Mouse (Mus musculus): ENCODE results near the gene Rnf111.

The Rnf111 gene

DNA sequence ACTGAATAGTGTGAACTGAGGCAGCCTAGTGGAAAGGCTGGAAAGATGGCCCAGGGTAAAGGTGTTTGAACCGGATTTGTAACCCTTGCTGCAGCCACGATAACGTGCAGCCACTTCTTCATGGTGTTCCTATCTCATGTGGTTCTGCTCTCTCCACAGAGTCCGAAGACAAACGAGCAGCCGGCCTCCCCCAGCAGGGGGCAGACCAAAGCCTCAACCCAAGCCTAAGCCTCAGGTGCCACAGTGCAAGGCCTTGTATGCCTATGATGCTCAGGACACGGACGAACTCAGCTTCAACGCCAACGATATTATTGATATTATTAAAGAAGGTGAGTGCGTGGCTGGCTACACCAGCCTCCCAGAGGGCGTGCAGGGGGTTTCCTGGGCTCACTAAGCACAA lies 107.9 kb downstream of the Rnf111 start:
- peaks cover 24% of the 10 kb centered on the region for H3K36me3 ChIP-seq (ENCODE audit: control insufficient read depth, insufficient read depth, low read length, poor library complexity, severe bottlenecking)
- no peaks in the 10 kb centered on the region for H3K27me3 ChIP-seq (ENCODE audit: control insufficient read depth, insufficient read depth, low read length, poor library complexity, severe bottlenecking)
- peak; percentile 24 for DNase-seq (ENCODE audit: low read depth, low spot score)

DNA sequence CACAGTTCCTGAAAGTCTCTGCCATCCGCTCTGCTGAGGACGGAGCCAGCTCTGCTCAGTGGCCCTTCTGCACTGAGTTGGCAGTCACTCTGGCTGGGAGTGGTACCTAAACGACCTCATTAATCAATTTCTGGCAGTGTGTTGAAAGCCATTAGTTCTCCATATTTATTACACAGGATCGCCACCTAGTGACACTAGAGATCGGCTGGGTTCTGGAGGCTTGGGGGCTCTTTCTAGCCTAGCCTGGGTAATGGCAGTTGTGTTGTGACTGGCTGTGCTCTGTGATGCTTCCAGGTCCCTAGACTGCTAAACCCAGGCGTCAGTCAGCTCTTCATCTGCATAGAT lies 111.0 kb downstream of the Rnf111 start:
- Histone ChIP-seq H3K36me3 (ENCODE audit: control insufficient read depth, insufficient read depth, low read length, poor library complexity, severe bottlenecking) (peaks cover 17% of the 10 kb centered on the region), H3K27me3 (ENCODE audit: control insufficient read depth, insufficient read depth, low read length, poor library complexity, severe bottlenecking) (no peaks in the 10 kb centered on the region)
- DNase-seq (ENCODE audit: low read depth, low spot score) = peak; percentile 33

DNA sequence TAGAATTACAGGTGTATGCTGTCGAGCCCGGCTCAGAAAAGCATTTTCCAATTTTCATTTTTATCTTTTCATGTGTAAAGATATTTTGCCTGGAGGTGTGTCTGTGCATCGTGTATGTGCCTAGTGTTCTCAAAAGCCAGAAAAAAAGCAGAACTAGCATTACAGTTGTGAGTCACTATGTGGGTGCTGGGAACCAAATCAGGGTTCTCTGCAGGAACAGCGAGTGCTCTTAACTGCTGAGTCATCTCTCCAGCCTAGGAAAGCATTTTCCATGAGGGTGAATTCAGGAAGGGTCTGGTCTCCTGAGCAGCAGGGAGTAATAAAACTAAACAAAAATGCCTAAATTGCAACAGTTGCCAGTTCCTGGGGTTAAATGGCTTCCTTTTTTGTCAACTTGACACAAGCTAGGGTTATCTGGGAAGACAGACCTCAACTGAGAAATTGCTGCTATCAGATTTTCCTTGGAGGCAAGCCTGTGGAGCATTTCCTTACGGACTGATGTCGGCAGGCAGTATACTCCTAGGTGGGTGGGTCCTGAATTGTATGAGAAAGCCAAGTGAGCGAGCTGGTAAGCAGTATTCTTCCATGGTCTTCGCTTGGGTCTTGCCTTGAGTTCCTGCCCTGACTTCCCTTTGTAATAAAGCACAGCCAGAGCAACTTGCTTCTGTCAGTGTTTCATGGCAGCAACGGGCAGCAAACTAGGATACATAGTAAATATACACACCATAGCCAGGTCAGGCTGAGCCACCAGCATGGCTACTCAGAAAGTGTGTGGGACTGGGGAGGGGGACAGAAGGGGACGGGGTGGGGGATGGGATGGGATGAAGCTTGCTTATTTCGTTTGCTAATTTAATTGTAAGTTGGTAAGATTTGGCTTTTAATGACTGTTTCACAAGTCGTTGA lies 111.6 kb downstream of the Rnf111 start:
- Histone ChIP-seq H3K27me3 (ENCODE audit: control insufficient read depth, insufficient read depth, low read length, poor library complexity, severe bottlenecking) (no peaks in the 10 kb centered on the region), H3K36me3 (ENCODE audit: control insufficient read depth, insufficient read depth, low read length, poor library complexity, severe bottlenecking) (peaks cover 14% of the 10 kb centered on the region)
- DNase-seq (ENCODE audit: low read depth, low spot score) = no peak

DNA sequence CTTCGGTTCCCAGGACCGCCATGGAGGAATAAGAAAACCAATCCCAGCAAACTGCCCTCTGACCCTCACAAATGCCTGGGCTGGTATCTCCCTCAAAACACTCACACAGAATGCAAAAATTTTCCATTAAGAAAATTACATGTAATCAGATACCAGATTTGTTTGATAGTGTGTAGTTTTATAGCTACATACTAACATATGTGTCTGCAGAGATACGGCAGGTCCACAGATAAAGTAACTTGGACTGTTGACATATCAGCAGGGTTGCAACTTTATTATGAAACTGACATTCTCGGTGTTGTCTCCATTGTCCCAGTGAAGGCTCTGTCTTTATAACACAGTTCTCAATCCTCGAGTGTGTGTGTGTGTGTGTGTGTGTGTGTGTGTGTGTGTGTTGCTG lies 112.5 kb downstream of the Rnf111 start:
- no peak for DNase-seq (ENCODE audit: low read depth, low spot score)
- Histone ChIP-seq H3K36me3 (ENCODE audit: control insufficient read depth, insufficient read depth, low read length, poor library complexity, severe bottlenecking) (peaks cover 11% of the 10 kb centered on the region), H3K27me3 (ENCODE audit: control insufficient read depth, insufficient read depth, low read length, poor library complexity, severe bottlenecking) (no peaks in the 10 kb centered on the region)

DNA sequence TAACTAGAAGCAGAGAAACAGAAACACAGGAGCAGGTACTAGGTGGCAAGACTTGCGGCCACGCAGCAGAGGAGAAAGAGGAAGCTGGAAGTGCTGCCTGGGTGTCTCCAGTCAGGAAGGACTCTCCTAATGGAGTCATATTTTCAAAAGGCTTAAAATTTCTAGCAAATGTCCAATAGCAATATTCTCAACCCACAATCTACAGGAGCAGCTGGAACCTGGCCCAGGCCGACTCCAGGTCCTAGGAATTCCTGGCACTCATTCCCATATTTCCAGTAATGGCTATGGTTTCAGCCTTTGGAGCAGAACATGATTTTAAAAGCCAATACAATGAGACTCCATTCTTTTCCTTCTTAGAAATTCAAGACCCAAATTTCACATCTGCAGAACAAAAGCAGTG lies 114.0 kb downstream of the Rnf111 start:
- Histone ChIP-seq H3K27me3 (ENCODE audit: control insufficient read depth, insufficient read depth, low read length, poor library complexity, severe bottlenecking) (no peaks in the 10 kb centered on the region), H3K36me3 (ENCODE audit: control insufficient read depth, insufficient read depth, low read length, poor library complexity, severe bottlenecking) (peaks cover 7% of the 10 kb centered on the region)
- DNase-seq (ENCODE audit: low read depth, low spot score) = no peak

DNA sequence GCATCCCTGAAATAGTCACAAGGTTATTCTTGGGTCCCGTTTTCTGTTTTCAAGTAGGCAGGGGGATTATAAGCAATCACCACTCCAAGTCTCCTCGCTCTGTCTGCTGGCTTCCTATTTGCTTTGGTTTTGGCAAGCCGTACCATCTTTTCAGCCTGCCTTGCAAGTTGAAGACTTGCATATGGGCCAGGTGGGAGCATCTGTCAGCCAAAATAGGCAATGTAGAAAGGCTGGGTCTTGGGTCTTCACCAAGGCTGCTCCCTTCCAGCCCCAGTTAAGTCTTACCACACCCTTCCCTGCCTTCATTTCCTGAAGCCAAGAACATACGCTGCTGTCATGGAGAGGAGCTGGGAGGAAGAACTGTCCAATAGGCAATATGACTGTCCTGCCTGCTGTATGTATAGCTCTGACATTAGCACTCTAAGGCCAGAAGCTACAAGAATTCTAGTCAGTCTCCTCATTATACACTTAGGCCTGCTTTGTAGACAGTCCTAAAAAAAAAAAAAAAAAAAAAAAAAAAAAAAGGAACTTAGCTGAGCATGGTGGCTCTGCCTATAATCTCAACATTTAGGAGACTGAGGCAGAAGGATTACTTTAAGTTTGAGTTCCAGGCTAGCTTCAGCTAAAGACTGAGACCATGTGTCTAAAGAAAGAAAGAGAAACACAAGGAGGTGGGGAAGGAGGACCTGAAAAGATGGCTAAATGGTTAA lies 116.0 kb downstream of the Rnf111 start:
- no peak for DNase-seq (ENCODE audit: low read depth, low spot score)
- peaks cover 11% of the 10 kb centered on the region for H3K36me3 ChIP-seq (ENCODE audit: control insufficient read depth, insufficient read depth, low read length, poor library complexity, severe bottlenecking)
- H3K27me3 ChIP-seq (ENCODE audit: control insufficient read depth, insufficient read depth, low read length, poor library complexity, severe bottlenecking) = no peaks in the 10 kb centered on the region

DNA sequence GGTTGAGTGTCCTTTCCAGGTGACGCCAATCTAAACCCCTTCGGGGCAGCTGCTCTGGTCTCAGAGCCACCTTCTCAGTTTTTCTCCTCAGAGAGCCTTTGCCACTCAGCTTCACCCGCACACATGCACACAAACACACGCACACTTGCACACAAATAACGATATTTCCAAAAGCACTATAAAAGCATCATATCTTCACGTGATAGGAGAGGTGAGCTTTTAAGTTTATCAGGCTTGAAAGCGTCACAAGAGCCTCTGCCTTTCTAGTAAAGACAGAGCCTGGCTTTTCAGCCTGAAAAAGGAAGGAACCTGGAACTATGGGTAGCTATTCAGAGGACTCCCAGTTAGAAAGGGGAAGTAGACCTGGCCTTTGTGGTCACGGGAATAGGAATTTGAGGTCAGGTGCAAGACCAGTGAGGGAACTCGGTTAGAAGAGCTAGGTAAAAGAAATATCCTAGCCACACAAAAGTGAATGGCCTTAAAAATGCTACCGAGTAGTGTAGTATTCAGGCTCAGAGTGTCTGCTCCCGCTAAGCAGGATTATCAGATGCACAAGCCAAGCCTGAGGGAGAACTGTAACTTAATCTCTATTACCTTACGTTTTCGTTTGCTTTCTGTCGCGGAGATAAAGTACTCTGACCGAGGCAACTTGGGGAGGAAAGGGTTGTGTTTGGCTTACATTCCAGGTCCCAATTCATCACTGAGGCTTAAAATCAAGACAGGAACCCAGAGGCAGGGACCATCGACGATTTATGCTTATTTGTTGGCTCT lies 118.4 kb downstream of the Rnf111 start:
- Histone ChIP-seq H3K27me3 (ENCODE audit: control insufficient read depth, insufficient read depth, low read length, poor library complexity, severe bottlenecking) (no peaks in the 10 kb centered on the region), H3K36me3 (ENCODE audit: control insufficient read depth, insufficient read depth, low read length, poor library complexity, severe bottlenecking) (peaks cover 10% of the 10 kb centered on the region)
- DNase-seq (ENCODE audit: low read depth, low spot score) = peak; percentile 25

DNA sequence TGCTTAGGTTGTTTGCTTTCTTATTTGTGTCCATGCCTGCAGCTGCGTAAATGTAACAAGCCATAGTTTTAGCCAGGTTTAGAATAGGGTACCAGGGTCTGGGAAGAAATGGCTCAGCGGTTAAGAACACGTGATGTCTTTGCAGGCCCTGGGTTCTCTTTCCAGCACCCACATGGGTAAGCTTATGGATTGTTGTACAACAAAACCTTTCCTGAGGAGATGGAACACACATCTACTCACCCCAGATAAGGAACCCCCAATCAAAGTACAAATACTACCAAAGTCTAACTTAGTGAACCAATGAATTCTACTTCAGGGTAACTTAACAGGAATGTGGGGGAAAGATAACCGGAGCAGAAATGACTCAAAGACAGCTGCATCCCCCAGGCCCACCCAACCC lies 119.0 kb downstream of the Rnf111 start:
- no peaks in the 10 kb centered on the region for H3K27me3 ChIP-seq (ENCODE audit: control insufficient read depth, insufficient read depth, low read length, poor library complexity, severe bottlenecking)
- H3K36me3 ChIP-seq (ENCODE audit: control insufficient read depth, insufficient read depth, low read length, poor library complexity, severe bottlenecking) = peaks cover 12% of the 10 kb centered on the region
- DNase-seq (ENCODE audit: low read depth, low spot score) = no peak

DNA sequence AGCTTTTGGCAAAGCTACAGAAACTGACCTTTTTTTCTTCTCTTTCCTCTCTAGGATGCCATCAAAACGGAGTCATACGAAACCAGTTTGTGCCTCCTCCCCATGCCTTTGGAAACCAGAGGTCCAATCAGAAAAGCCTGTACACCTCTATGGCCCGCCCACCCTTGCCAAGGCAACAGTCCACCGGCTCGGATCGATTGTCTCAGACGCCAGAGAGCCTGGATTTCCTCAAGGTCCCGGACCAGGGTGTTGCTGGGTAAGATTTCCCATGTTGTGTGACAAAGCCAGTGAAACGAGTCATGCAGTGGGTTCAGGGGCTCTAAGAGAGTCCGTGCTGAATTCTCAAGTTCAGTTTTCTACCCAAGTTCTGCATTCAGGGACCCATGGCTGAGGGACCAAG lies 119.8 kb downstream of the Rnf111 start:
- Histone ChIP-seq H3K36me3 (ENCODE audit: control insufficient read depth, insufficient read depth, low read length, poor library complexity, severe bottlenecking) (peaks cover 13% of the 10 kb centered on the region), H3K27me3 (ENCODE audit: control insufficient read depth, insufficient read depth, low read length, poor library complexity, severe bottlenecking) (no peaks in the 10 kb centered on the region)
- no peak for DNase-seq (ENCODE audit: low read depth, low spot score)

DNA sequence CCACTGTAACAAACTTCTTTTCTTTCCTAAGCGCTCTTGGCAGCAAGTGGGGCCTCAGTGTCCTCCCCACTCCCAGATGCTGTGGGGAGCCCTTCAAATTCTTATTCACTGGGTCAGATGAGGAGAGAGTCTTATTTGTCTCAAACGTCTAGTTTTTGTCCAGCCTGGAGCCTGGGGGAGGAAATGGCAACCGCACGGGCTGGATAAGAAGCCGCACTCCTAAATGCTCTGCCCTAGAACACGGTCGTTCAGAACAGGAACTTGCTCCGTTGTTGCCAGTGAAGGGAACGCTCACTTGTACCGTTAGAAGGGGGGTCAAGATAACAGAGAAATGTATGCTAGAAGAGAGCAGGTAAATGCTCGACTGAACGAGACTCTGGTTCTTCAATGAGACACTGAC lies 121.4 kb downstream of the Rnf111 start:
- DNase-seq (ENCODE audit: low read depth, low spot score) = no peak
- no peaks in the 10 kb centered on the region for H3K27me3 ChIP-seq (ENCODE audit: control insufficient read depth, insufficient read depth, low read length, poor library complexity, severe bottlenecking)
- H3K36me3 ChIP-seq (ENCODE audit: control insufficient read depth, insufficient read depth, low read length, poor library complexity, severe bottlenecking) = peaks cover 13% of the 10 kb centered on the region

DNA sequence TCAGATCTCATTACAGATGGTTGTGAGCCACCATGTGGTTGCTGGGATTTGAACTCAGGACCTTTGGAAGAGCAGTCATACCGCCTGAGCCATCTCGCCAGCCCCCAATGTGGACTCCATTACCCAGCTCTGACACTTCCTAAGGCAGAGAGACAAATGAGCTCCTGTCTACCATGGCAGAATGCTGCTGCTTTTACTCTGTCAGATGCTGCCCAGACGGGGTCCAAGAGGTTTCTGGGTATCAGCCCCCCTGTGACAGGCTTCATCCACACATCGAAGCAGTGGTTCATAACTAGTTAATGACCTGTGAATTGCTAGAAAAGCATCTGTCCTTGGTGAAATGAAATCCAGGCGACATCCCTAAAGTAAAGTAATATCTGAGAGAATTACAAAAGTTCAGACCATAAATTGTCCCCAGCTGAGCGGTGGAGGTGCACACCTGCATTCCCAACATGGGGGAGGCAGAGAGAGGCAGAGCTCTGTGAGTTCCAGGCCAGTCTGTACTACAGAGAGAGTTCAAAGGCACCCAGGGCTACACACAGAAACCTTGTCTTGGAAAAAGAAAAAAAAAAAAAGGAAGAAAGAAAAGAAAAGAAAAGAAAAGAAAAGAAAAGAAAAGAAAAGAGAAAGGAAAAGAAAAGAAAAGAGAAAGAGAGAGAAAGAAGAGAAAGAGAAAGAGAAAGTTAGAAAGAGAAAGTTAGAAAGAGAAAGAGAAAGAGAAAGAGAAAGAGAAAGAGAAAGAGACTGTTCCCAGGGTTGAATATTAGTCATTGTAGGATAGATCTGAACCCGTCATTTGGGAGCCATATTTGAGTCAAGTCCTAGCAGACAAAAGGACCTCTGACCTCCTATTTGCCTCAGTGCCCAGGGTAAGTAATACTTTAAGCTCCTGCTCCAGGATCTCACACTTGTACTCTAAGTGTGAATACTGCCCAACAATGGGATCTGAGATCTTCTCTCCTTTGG lies 123.7 kb downstream of the Rnf111 start:
- Histone ChIP-seq H3K36me3 (ENCODE audit: control insufficient read depth, insufficient read depth, low read length, poor library complexity, severe bottlenecking) (peaks cover 18% of the 10 kb centered on the region), H3K27me3 (ENCODE audit: control insufficient read depth, insufficient read depth, low read length, poor library complexity, severe bottlenecking) (no peaks in the 10 kb centered on the region)
- DNase-seq (ENCODE audit: low read depth, low spot score) = no peak

Measured in splenic B cell, adult 2 months (primary cell).